Mouse (Mus musculus): ENCODE measurements around the gene Plin2. TPM values are rescaled to one million over a fixed set of nuclear protein-coding genes. Genes with fewer than 3 reads are reported as not detected.
A peak's percentile ranks its signal among the peaks of the same experiment; 100 is the strongest.

Plin2 gene
- polyA plus RNA-seq (2012; rRNA removed), result 18.9 and 19.9 TPM in 2 replicates

DNA sequence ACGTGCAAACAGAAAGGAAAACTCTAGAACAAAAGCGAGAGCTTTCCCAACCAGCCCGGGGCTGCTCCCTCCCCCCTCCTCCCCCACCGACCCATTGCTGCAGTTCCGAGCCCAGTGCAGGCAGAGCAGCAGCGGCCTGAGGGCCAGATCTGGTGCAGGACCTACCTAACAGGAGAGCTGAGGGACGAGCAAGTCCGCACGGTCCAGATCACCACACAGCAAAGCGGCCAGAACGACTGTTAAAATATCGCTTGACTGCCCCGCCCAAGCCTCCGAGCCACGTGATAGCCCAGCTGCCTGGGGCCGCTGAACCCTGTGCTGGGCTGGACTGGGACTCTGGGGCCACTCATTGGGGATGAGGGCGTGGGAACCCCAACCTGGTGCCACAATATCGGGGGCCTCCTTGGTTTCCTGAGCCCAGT is at the start of gene Plin2:
Plin2 (minus strand) TSS at position 281 of the 422 bp plus-strand sequence.
- peak in 1 of 2 experiments; percentile 20 for DNase-seq (ENCODE audit: extremely low spot score in 1 of 2, low spot score in 1 of 2)

DNA sequence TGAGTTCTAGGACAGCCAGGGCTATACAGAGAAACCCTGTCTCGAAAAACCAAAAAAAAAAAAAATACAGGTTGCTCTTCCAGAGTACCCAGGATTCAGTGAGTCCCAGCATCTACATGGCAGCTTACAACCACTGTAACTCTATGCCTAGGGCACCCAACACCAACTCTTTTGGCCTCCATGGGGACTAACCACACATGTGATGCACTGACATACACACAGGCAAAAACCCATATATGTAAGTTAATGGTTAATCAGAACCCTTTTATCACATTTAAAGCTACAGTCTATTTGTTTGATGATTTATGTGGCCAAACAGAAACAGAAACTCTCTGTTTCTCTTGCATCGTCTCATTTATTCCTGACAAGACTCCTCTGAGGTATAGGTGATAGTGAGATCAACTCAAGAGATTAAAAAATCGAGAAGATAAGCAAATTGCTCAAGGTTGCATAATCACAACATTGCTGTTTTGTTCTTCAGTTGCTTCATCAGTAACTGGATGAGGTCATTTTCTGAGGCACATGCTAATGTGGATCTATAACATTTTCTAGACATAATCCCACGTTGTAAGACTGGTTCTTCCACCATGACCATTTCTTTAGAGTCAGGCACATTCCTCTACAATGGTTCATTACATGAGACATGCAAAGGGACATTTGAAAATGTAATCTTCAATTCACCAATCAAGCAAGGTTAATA is 49.2 kb upstream of the Plin2 start:
- DNase-seq (ENCODE audit: extremely low spot score in 1 of 2, low spot score in 1 of 2), result no peak

GRCm38 (mm10) chr4:86717176-86717575 is 47.3 kb upstream of the Plin2 start:
- DNase-seq (ENCODE audit: extremely low spot score in 1 of 2, low spot score in 1 of 2), result no peak

DNA sequence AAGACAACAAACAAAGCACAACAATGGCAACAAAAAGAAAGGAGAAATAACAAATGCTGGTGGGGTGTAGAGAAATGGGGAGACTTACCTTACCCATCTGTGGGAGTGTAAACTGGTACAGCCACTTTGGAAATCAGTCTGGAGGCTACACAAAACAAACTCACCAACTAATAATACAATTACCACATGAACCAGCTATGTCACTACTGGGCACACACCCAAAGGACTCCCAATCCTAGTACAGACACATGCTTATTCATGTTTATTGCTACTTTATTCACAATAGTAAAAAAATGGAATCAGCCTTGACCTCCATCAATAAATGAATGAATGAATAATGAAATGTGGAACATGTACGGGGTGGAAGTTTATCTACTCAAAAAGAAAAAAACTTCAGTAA is 45.5 kb upstream of the Plin2 start:
- no peak for DNase-seq (ENCODE audit: extremely low spot score in 1 of 2, low spot score in 1 of 2)

- DNase-seq (ENCODE audit: extremely low spot score in 1 of 2, low spot score in 1 of 2), result no peak
Measured at GRCm38 (mm10) chr4:86713518-86713917, 43.7 kb upstream of the Plin2 start.

DNA sequence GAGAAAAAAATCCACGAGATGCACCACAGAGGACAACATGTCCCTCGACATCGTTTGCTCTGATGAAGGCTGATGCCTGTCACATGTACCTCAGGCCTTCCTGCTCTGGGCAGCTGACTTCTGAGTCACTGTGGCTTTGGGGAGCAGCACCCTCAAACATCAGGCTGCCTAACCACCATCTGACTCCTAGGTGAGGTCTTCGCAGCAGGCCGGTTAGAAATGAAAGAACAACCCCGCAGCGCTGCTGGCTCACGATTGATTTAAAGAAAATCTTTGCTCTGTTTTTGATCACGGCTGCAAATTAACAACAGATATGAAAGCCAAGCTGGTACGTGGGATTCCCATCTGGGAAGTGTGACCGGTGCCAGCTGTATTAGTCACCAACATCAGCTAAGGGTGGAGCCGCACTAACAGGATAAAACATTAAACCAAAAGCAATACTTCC is 42.9 kb upstream of the Plin2 start:
- DNase-seq (ENCODE audit: extremely low spot score in 1 of 2, low spot score in 1 of 2), result peak; percentile 49 to 79

DNA sequence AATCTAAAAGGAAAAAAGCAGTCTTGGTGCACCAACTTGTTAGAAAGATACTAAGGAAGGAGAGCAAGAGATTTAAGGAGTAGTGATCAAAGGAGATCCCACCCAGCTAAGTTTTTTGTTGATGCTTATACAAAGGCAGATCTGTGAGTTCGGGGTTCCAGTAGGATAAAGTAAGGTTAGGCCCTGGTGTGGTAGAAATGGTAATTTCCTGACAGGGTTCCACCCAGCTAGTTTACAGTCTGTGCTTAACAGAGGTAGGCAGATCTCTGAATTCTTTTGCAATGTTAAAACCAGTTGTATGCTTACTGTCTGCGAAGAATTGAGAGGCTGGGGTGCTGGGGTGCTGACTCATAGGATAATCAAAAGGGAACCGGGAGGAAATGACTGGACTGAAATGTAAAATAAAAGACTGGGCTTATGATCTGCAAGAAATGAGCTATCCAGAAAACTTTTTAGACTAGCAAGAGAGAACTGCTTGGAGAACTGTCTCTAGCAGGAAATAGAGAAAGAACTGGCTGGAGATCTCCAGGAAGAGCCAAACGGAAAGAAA is 40.9 kb upstream of the Plin2 start:
- no peak for DNase-seq (ENCODE audit: extremely low spot score in 1 of 2, low spot score in 1 of 2)

DNA sequence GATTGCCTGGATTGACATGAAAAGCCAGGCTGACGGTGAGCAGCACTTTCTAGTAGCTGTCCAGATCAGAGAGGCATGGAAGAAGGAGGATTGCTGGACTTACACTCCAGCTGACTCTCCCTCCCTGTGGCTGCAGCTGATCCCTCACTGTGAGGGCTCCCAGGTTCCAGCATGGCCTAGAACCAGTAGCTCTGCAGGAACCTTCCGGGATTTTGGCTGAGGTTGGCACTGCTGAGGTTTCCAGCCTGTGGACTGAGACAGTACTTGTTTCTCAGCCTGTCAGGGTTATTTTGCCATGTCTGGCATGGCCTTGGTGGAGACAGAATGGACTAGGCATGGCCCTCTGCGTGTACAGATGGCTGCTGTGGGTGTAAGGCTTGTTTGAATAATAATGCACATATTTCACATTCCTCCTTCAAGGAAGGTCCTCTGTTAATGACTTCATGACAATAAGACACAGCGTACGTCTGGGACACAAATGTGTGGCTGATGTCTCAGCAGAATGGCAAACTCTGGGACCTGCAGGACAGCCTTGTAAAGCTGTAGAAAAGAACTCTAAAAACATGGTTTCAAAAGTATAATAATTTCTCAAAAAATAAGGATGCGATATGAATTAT is 40.3 kb upstream of the Plin2 start:
- no peak for DNase-seq (ENCODE audit: extremely low spot score in 1 of 2, low spot score in 1 of 2)

DNA sequence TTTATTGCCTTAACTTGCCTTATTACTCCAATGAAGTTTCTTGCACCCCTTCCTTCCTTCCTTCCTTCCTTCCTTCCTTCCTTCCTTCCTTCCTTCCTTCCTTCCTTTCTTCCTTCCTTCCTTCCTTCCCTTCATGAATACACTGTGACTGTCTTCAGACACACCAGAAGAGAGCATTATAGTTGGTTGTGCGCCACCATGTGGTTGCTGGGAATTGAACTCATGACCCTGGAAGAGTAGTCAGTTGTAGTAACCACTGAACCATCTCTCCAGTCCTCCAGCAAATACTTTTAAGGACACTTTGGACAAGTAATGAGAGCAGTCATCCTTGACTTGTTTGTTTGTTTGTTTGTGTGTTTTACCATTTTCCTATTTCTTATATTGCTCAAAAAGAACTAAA is 38.9 kb upstream of the Plin2 start:
- no peak for DNase-seq (ENCODE audit: extremely low spot score in 1 of 2, low spot score in 1 of 2)

GRCm38 (mm10) chr4:86699161-86699865 is 29.5 kb upstream of the Plin2 start:
- no peak for DNase-seq (ENCODE audit: extremely low spot score in 1 of 2, low spot score in 1 of 2)

DNA sequence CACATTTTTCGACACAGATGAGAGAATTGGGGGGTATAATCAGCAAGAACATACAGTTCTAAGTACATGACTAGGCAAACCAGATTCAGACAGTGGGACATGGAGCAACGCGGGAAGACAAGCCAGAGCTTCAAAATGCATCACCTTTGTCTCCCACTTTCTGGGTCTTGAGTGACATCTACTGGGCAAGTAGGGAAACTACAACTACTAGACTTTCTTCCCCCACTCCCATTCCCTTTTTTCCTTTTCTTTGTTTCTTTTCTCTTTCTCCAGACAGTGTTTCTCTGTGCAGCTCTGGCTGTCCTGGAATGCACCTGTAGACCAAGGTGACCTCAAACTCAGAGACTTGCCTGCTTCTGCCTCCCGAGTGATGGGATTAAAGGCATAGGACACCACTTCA is 27.0 kb upstream of the Plin2 start:
- DNase-seq (ENCODE audit: extremely low spot score in 1 of 2, low spot score in 1 of 2), result peak in 1 of 2 experiments; percentile 59

- peak in 1 of 2 experiments; percentile 47 for DNase-seq (ENCODE audit: extremely low spot score in 1 of 2, low spot score in 1 of 2)
Measured at GRCm38 (mm10) chr4:86695081-86695480, 25.2 kb upstream of the Plin2 start.

GRCm38 (mm10) chr4:86692931-86693330 is 23.1 kb upstream of the Plin2 start:
- DNase-seq (ENCODE audit: extremely low spot score in 1 of 2, low spot score in 1 of 2), result no peak

DNA sequence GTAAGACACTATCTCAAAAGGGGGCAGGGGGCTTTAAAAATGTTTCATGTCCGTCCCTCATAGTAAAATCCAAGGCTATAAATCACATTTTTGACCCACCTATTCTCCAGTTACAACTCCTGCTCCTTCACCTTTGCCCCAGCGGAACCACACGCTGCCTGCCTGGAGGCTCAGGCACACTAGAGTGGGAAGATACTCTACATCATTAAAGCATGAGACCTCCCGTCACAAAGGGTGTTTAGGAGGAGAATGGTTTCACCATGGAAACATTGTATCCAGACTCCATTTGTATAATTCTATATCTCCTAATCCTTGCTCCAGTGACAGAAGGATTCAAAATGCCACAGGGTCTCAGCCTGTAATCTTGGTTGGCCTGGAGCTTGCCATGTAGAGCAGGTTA is 21.4 kb upstream of the Plin2 start:
- no peak for DNase-seq (ENCODE audit: extremely low spot score in 1 of 2, low spot score in 1 of 2)

DNA sequence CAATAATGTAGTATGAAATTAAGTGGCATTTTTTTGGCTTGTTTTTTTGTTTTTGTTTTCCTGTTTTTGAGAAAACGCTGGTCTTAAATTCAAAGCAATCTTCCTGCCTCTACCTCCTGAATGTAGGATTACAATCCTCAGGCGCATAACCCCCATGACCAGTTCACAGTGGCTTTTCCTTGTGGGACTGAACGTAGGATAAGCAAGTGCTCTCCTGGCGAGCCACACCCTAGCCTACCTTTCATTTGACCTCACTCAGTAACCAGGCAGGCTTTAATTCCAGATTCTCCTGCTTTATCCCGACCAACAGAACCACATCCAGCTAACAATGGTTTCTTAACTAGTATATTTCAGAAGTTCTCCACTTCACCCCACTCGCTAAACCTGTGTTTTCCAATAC is 20.9 kb upstream of the Plin2 start:
- no peak for DNase-seq (ENCODE audit: extremely low spot score in 1 of 2, low spot score in 1 of 2)

GRCm38 (mm10) chr4:86690194-86690593 is 20.3 kb upstream of the Plin2 start:
- no peak for DNase-seq (ENCODE audit: extremely low spot score in 1 of 2, low spot score in 1 of 2)

DNA sequence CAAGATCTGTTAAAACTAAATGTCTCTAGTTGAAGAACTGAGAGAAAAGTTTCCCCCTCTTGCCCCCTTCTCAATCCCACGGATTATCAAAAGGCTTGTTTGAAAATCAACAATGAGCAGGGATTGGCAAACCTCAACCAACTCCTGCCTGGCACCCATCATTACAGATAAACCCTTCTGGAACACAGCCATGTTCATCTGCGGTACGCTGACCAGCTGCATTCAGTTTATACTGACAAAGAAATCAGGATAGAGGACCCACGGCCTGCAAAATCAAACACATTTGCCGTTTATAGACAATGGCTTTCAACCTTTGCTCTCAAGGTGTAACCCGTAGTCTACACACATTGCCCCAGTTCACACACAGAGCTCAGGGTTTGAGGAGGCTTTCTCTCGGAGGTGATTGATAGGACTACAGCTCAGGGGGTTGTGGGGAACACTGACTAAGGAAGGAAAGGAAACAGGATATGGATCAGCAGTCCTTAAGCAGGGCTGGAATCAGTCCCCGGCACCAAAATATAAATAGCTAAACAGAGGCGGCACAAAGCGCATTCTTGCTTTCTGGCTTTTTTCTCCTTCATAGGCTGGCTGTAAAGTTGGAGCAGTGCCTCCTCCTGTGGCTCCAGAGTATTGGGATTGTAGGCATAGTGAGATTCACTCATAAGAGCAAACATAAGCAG is 19.3 kb upstream of the Plin2 start:
- DNase-seq (ENCODE audit: extremely low spot score in 1 of 2, low spot score in 1 of 2), result no peak

GRCm38 (mm10) chr4:86686564-86686963 is 16.7 kb upstream of the Plin2 start:
- DNase-seq (ENCODE audit: extremely low spot score in 1 of 2, low spot score in 1 of 2), result no peak

- no peak for DNase-seq (ENCODE audit: extremely low spot score in 1 of 2, low spot score in 1 of 2)
Measured at GRCm38 (mm10) chr4:86686009-86686366, 16.1 kb upstream of the Plin2 start.

GRCm38 (mm10) chr4:86685231-86686008 is 15.6 kb upstream of the Plin2 start:
- no peak for DNase-seq (ENCODE audit: extremely low spot score in 1 of 2, low spot score in 1 of 2)
